Mouse (Mus musculus): ENCODE measurements around the gene Nupl2. TPM values are rescaled to one million over a fixed set of nuclear protein-coding genes. Genes with fewer than 3 reads are reported as not detected.

Nupl2 gene
- total RNA-seq, 2 experiments from 2014 or later = 10.6 to 11.2 TPM

DNA sequence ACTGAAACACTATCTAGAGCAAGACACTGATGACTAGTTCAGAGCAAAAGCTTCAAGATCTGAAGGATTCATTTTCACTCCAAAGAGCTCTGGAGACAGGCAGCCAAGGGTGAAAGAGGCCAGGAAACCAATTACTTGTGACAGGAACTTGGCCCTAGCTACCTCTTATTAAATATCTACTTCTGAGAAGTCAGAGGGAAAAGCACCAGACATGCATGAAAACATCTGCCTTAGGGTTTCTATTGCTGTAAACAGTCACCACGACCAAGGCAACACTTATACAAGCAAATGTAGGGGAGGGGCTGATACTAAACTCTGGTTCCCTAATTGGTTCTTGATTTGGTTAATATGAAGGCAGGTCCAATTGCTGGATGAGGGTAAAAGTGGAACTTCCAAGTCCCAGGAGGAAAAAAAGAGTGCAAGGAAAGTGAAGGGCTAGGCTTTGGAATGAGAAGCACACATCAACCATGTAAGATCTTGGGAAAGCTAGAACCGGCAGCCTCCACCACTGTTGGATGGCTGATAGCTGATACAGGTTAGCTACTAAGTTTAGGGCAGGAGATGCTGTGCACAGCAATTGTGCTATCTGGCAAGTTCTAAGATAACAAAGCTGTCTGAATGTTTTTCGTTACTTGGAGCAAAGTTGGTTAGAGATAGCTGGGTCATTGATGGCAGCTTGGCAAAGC lies 49.2 kb downstream of the Nupl2 start:
- DNase-seq = no peak

DNA sequence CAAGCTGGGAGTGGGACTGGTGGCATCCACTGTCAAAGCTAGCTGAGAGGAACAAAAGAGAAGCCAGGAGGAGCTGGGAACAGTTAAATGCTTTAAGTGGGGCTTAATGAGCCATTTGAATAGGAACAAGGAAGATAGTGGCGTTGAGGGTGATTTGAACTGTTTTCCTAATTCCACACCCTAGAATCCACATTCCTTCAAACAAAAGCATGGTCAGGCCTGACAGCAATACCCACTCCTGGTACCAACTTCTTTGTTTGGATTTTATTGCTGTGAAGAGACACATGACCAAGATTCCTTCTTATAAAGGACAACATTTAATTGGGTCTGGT lies 49.8 kb downstream of the Nupl2 start:
- no peak for DNase-seq

DNA sequence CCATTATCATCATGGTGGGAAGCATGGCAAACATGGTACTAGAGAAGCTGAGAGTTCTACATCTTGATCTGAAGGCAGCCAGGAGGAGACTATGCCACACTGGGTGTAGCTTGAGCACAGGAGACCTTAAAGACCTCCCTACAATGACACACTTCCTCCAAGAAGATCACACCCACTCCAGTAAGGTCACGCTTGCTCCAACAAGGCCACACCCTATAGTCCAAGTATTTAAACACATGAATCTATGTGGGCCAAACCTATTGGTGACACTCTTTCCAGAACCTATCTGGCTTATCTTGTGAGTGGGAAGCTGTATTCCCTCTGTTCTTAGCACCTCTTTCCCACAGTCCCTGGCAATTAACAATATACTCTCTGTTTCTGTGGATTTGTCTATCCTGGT lies 50.1 kb downstream of the Nupl2 start:
- DNase-seq = no peak

Other genes with a start within 250 kb of the Nupl2 start
- 10 to 100 TPM; 62.4 to 65.1 TPM for gene Fam126a, start 134.3 kb upstream of the Nupl2 start, total RNA-seq (2021)
- gene Klhl7, start 64.4 kb upstream of the Nupl2 start, total RNA-seq (2021) = 10 to 100 TPM; 60.2 to 62.0 TPM
- gene Kcnh2, start 186.6 kb downstream of the Nupl2 start, total RNA-seq (2021) = 100 to 1,000 TPM; 108 to 118 TPM
- gene Nos3, start 199.8 kb downstream of the Nupl2 start, total RNA-seq (2021) = 10 to 100 TPM; 39.5 to 40.6 TPM
- gene Atg9b, start 227.2 kb downstream of the Nupl2 start, total RNA-seq (2021) = under 1 TPM; 0.45 to 0.83 TPM
- 10 to 100 TPM; 86.3 to 87.0 TPM for gene Abcb8, start 228.7 kb downstream of the Nupl2 start, total RNA-seq (2021)
- gene Asic3, start 248.4 kb downstream of the Nupl2 start, total RNA-seq (2021) = under 1 TPM in 1 of 2 experiments, not detected in 1; 0.19 TPM

All from heart, postnatal 4 days (tissue).